Mouse (Mus musculus) erythroid progenitor cell, adult 5-6 weeks (primary cell): ENCODE data around the gene Pla2g4e. TPM values are rescaled to one million over a fixed set of nuclear protein-coding genes. Genes with fewer than 3 reads are reported as not detected.
A peak's percentile ranks its signal among the peaks of the same experiment; 100 is the strongest.
"Not testable (repeated sequence)": the region's sequence is repeated elsewhere in the genome, so short reads cannot be mapped to it uniquely, and the experiment has no call there.

Experiments used
- ATAC-seq: replicated peaks from 2 replicates; pipeline ENCODE4 v1.8.0; 2016; ENCODE audit warnings: moderate number of reproducible peaks, mild to moderate bottlenecking, moderate TSS enrichment, inconsistent platforms; ENCODE audit not compliant: poor library complexity, low FRiP score, severe bottlenecking
- total RNA-seq, 2 experiments: library from RNA; stranded (forward) in 1 of 2; stranded (reverse) in 1 of 2; fragments of 150-400 nt in 1 of 2; fragments of 186-747, 209-891 nt in 1 of 2; gene quantifications; 2 replicates each; pipeline versions ENCODE4 v1.2.3 to v1.2.4; 2015 to 2017; ENCODE audit warnings: low replicate concordance in 2 of 2

Pla2g4e gene
- total RNA-seq, 2 experiments from 2014 or later: not detected

DNA sequence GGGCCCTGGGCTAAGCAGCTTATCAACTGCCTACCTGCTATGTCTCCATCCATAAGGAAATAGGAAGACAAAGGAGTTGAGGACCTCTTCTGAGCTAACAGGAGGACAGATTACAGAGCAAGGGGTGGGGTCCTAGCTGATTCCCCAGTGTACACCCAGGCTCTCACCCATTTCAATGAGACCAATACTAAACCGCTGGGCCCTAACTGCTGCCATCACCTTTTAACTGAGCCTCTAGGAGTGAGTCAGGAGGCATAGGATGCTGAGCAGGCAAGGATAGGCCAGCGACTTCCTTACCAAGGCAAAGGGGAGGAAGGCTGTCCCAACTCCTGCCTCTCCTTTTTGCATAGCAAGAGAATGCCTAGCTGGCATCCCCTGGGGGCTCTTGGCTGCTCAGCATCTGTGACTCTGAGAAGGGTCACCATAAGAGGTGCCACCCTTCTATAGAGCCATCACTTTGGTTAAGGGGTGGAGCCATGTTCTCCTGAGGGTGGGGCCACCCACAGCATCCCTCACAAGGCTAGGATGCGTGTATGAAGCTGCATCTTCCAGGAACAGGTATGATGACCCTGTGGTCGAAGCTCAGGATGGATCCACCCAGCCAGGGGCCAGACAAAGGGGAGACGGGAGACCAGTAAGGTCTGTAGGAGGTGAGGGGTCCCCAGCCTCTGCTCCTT, 2.2 kb downstream of the Pla2g4e start:
- ATAC-seq: no peak

DNA sequence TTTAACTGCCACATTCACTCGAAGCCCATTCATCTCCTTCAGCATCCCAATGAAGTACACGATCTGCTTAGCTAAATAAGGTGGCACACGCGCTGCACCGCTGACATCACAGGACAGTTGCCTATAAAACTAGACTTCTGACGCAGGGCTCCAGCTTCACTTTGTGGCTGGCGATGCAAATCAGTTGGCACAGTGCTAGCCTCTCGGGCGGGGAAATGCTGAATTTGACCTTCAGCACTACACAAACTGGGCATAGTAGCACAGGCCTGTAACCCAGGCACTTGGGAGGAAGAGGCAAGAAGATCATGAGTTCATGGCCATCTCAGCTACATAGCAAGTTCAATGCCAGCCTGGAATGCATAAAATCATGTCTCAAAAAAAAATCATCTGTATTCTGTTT, 6.4 kb downstream of the Pla2g4e start:
- ATAC-seq: not testable (repeated sequence)

DNA sequence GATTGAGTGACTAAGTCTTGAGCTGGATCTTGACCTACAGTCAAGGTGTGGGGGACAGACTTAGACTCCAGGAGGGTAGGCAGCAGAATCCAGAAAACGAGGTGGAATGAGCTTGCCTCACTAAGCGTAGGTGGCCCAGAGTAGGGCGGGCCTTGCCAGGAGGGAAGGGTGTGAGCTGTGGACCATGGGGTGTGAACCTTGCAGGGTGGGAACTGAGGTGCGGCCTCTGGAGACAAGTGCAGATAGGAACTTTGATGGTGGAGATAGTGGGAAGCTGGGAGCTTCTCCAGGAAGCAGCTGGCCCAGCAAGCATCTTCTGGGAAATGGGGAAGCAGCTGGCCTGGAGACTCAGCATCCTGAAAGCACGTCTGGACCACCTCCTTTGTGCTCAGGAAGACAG, 7.4 kb downstream of the Pla2g4e start:
- peak; percentile 56; the same call in 1 of the 2 replicates for ATAC-seq

DNA sequence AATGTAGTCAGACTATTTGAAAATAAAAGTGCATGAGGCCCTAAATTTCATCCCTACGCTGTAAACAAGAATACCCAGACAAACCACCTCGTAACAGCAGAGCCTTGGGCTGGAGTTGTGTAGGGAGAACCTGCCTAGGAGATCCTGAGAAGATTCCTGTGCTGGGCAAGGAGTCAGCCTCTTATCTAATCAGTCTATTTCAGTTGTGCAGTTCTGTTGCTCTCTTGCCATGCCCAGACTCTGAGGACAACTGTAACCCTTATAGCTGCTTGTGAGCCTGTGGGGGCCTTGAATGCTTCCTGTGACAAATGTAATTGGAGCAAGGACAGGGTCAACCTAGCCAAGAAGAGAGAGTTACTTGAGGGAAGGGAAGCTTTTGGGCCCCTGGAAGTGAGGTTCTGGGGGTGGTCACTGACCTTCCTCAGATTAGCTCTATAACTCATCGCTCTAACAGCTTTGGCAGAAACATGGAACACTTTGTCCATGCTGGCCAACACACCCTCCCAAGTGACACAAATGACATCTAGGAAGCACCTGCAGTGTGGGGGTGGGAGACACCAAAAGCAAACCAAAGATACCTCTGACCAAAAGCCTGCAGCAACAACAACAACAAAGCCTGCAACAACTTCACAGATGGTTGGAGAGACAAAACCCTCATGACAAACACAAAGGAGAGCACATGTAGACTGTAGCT, 9.0 kb downstream of the Pla2g4e start:
- ATAC-seq: no peak

DNA sequence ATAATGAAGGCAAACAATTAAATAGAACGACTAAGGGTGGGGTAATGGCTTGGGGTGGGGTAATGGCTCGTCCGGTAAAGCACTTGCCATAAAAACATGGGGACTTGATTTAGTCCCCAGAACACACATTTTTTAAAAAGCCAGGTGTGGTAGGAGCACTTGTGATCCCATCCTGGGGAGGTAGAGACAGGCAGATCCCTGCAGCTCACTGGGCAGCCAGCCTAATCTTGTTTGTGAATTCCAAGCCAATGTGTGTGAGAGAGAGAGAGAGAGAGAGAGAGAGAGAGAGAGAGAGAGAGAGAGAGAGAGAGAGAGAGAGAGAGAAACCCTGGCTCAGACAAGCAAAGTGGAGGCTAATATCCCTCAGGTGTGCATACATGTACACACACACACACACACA, 9.8 kb downstream of the Pla2g4e start:
- ATAC-seq: no peak

DNA sequence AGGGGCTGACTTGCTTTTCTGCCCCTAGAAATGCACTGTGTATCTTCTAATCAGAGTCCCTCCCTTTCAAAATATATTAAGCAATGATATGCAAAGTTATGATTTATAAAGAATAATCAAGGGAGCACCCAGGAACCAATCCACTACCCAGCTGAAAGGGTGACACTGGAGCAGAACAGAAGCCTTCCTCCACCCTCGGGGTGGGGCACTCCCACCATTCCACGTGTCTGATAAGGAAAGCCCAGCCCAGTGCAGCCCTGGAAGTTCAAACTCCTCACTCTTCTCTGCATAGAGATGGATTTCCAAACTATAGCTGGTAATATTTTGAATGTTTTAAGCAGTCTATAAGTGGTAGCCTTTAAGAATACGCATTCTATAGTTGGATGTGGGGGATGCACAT, 13.5 kb downstream of the Pla2g4e start:
- ATAC-seq: 0 out of 2 replicates have a peak, but pooled peaks have one; percentile 58

DNA sequence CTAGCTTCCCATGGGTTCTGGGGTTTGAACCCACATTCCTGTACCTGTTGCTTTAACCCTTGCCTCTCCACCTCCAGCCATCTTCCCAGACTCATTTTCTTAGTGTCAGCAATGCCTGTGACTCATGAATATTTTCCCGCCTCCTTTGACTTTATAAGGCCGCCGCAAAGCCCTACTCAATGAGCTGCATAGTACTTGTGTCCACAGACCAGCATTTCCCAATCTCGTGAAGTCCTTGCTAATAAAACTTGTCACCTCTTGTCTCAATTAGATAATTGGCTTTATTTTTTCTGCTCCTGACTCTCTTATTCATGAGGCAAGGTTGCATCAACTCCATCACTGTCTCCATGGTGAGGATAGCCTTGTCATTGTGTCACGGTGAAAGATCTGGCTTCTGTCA, 30.5 kb downstream of the Pla2g4e start:
- no peak for ATAC-seq

DNA sequence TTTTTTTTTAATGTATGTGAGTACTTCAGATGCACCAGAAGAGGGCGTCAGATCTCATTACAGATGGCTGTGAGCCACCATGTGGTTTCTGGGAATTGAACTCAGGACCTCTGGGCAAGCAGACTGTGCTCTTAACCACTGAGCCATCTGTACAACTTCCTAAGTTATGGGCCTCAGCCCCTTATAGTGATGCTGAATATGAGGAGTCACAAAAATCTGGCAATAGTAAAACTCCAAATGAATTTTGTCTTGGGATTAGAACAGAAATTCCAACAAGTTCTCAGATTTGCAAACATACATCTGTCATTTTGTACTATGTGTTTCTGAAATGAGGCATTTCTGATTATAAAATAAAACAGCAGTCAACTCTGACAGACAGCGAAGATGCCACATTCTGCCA, 33.7 kb downstream of the Pla2g4e start:
- ATAC-seq: no peak

DNA sequence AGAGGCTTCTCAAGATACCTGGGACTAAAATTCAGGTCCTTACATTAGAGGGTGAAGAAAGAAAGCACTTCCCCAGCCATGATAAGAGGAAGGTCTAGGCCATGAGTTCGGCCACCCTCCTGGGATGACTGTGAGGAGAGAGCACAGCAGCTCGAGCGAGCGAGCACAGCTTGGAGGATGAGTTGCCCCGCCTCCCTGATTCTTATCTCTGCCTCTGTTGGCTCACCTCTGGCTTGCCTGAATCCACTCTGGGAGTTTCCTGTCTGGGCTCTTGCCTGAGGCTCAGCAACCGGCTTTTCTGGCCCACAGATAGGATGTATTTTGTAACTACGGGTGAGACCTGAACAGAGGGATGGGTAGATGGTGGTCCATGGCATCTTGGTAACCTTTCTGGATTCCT, 37.2 kb downstream of the Pla2g4e start:
- ATAC-seq: no peak

DNA sequence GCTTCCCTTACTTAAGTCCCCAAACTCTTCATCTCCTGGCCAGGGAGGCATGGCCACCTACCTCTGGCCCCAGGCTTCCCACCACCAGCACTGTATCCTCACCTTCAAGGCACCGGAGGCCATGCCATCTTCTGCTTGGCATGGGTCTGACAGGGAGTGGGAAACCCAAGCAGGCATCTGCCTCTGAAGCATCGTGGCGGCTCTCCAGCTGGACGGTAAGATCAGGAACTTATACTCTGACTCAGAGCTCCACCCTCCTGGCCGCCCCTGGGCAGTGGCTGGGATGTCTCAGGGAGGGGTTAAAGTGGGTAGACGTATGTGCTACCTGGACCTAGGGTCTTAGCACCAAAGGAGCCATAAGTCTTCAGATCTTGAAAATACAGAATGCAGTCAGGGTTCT, 38.1 kb downstream of the Pla2g4e start:
- no peak for ATAC-seq

DNA sequence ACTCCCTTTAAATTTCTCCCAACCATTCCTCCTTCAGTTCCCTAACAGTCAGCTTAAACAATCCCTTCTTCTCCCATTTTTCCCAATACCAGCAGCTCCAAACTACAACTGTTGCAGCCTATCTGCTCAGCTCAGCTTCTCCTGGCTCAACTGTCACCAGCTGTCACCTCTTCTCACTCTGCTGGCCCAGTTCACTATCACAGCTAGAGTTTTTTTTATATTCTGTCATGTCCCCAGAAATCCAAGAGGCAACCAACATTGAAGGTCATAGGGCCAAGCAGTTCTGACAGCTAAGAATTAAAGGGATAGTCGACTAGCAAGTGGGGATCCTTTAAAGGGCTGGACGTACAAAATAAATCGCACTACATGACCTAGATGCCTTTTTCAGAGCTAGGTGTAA, 41.4 kb downstream of the Pla2g4e start:
- ATAC-seq: no peak

DNA sequence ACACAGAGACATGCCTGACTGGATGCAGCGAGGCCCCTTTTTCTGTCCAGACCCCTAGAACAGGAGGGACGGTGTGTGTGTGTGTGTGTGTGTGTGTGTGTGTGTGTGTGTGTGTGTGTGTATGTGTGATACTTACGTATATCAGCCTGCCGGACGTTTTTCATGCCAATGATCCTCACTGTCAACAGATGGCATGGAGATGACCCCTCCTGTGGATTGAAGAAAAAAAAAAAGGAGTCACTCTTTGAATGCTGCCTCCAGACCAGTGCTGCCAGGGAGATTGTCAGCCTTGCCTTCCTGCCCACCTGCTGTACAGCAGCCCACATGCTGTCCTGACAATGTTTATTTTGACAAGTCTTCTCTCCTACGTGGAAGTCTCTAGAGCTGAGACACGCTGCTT, 45.1 kb downstream of the Pla2g4e start:
- ATAC-seq: no peak

DNA sequence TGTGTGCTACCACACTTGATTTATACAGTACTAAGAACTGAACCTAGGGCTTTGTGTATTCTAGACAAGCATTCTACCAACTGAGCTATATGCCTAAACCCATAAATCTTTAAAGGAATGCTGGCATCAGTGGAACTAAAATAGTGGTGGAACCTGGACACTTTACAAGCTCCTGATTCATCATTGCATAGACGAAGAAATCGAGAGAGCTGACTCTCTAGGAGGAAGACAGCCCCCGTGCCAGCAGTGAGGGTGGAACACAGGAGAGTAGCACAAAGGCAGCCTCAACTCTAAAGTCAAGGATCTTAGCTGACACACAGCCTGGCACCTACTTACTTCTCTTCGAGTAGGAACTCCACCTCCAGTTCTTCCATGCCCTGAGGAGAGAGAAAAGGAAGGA, 57.0 kb downstream of the Pla2g4e start:
- no peak for ATAC-seq

DNA sequence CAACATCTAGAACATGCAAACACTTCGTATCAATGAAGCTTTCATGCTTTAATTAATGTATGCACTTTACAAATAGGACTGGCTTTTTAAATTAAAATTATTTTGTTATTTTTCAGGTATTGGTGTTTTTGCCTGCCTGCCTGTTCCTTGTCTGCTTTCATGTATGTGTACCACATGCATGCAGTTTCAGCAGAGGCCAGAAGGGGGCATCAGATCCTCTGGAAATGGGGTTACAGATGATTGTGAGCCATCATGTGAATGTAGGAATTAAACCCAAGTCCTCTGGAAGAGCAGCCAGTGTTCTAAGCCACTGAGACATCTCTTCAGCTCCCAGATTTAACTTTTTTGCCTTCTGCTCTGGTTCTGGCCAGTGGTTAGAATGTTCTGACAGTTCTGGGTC, 57.6 kb downstream of the Pla2g4e start:
- ATAC-seq: no peak

DNA sequence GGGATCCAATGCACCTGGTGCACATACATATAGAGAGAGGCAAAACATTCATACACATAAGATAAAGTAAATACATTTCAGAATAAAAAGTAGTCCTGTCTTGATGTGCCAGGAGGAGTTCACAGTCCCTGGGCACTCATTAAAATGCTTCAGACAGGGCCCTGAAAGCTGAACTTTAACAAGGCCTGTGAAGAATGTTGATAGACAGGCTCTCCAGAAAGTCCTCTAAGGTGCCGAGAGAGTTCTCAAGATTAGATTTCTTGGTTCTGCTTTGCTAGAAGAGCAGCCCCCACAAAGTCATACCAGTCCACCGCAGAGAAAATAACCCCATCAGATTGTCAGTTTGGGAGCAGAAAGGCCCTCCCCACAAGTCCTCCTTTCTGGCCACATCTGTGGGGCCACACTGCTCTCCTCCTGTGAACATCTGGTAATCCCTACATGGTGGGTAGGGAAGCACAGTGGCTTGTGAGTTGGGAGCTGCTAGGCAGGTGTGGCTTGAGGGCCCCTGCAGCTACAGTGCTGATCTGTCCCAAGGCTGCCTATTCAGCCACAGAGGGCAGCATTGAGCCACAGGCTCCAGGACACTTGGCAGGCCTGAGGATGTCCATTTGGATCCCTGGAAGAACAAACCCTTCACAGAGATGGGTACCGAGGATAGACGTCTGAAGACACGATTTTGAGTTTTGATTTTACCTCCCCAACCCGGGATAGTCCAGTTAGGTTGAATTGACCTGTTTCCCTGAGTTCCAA, 59.4 kb downstream of the Pla2g4e start:
- no peak for ATAC-seq

DNA sequence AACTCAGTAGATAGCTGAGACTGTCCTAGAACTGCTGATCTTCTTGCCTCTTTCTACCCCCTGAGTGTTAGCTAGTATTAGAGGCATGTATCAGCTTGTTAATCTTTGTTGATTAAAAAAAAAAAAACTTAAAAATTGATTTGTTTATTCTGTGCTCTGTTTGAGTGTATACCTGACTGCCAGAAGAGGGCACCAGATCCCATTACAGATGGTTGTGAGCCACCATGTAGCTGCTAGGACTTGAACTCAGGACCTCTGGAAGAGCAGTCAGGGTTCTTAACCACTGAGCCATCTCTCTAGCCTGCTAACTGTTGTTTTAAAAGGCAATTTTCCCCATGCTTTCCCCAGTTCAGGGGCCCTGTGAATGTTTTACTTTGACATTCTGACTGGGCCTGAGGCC, 66.2 kb downstream of the Pla2g4e start:
- no peak for ATAC-seq

DNA sequence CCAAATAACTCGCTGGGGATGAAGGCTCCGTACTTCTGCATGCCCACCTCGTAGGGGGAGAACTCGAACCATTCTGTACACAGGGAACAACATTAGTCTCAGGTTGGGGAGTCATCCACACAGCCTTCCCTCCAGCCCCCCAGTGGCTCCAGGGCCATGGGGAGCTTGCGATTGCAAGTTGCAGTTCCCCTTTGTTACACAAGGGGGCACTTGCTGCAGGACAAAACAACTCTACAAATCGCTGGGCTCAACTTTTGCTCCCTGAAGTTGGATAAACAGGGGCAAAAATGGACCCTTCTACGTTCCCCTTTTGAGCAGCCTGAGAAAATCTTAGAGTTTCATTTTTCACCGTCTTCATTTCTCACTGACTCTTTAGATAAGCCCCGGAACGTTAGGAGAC, 71.4 kb downstream of the Pla2g4e start:
- 0 out of 2 replicates have a peak, but pooled peaks have one; percentile 46 for ATAC-seq

DNA sequence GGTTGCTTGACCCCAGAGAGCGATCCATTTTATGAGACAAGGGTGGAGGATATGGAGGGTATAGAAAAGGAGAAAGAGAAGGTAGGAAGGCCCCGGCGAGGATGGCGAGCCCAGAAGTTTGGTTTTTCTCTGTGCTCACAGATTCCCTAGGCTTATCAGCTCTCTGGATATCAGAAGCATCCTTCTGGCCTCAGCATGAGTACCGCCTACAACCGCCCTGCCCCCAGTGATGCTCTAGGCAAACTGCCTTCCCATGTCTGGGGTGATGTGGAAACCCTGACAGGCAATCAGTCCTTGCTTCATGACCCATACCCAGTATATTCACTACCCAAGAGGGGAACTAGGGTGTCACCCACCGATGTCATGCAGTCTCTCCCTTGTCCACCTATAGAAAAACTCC, 73.8 kb downstream of the Pla2g4e start:
- no peak for ATAC-seq

DNA sequence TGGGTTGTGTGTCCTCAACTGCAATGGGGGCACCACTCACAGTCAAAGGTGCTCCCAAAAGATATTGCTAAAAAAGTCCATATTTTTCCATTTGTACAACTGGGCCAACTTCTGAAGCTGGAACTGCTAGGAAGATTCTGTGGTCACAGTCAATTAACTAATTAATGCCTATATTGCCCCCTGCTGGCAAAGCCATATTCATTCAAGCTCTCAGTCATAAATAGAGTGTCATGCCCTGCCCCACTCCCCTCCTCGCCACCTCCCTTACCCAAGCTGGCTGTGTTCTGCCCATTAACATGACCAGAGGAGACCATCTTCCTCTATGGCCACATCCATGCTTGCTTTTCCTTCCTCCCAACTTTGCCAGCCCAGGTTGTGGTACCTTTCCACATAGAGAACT, 74.4 kb downstream of the Pla2g4e start:
- peak; percentile 62; the same call in 1 of the 2 replicates for ATAC-seq

DNA sequence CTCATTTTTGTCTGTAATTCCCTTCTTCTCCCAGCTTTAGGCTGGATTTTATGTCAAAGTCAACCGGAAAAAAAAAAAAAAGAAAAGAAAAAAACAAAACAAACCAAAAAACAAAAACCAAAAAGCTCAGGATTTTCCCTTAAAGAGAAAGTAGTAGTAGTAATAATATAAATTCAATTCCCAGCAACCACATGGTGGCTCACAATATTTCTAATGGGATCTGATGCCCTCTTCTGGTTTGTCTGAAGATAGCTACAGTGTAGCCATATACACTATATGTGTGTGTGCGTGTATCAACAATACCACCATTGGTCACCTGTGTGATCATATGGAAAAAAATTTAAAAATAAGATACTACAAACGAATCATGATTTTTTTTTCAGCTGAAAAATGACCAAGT, 75.8 kb downstream of the Pla2g4e start:
- no peak for ATAC-seq

DNA sequence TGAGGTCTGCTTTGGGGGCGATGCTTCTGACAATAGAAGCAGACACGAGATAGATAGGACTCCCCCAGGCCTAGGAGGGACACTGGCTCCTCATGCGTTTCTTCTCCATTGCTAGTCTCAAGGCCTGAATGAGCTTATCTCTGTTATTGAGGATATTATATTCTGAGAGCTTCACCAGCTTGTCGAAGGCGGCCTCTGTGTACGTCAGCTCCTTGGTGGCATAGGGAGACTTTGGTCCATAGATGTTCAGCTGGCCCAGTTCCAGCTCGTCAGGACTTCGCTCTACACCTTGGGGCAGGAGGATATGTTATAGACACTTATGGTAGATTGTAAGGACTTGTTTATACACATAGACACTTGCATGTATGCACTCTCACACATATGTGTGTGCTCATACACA, 77.4 kb downstream of the Pla2g4e start:
- ATAC-seq: no peak
